Mouse (Mus musculus) testis, adult 2 months (tissue): ENCODE measurements around the gene Fkbpl. TPM values are rescaled to one million over a fixed set of nuclear protein-coding genes. Genes with fewer than 3 reads are reported as not detected.

Experiments used
- H3K27ac ChIP-seq: fragments of 200-500 bp; 2 replicates; pipeline ENCODE4 v1.5.1; 2012; ENCODE audit warnings: low read depth, low read length; ENCODE audit not compliant: control insufficient read depth, insufficient read depth
- H3K27me3 ChIP-seq: fragments of 200-500 bp; 2 replicates; pipeline ENCODE4 v1.6.1; 2012; ENCODE audit warnings: mild to moderate bottlenecking, low read length, moderate library complexity; ENCODE audit not compliant: control insufficient read depth, insufficient read depth
- H3K36me3 ChIP-seq: fragments of 200-500 bp; 2 replicates; pipeline ENCODE4 v1.6.1; 2012; ENCODE audit warnings: mild to moderate bottlenecking, low read length; ENCODE audit not compliant: control insufficient read depth, insufficient read depth
- H3K4me1 ChIP-seq: fragments of 200-500 bp; 2 replicates; pipeline ENCODE4 v1.6.1; 2012; ENCODE audit warnings: low read length; ENCODE audit not compliant: control insufficient read depth, insufficient read depth
- H3K4me3 ChIP-seq: fragments of 200-500 bp; 2 replicates; pipeline ENCODE4 v1.5.1; 2012; ENCODE audit warnings: low read depth, mild to moderate bottlenecking, low read length, moderate library complexity, mixed read lengths; ENCODE audit not compliant: control insufficient read depth
- CTCF ChIP-seq: fragments of 200-500 bp; IDR thresholded peaks from 2 replicates; pipeline ENCODE4 v1.5.1; 2012; ENCODE audit warnings: low read depth, mild to moderate bottlenecking, inconsistent platforms, low read length, moderate library complexity; ENCODE audit not compliant: control insufficient read depth, insufficient read depth, insufficient replicate concordance
- POLR2A ChIP-seq: fragments of 200-500 bp; IDR thresholded peaks from 2 replicates; pipeline ENCODE4 v1.6.1; 2012; ENCODE audit warnings: low read depth, mild to moderate bottlenecking, inconsistent platforms, low read length, moderate library complexity; ENCODE audit not compliant: control insufficient read depth
- polyA plus RNA-seq: library from polyadenylated mRNA; depleted of rRNA; stranded (reverse); fragments of >200 nt; gene quantifications from 2 replicates; pipeline ENCODE4 v1.2.3, GENCODE M21; 2012

Fkbpl gene
- polyA plus RNA-seq, 1 experiment: 156 TPM

DNA sequence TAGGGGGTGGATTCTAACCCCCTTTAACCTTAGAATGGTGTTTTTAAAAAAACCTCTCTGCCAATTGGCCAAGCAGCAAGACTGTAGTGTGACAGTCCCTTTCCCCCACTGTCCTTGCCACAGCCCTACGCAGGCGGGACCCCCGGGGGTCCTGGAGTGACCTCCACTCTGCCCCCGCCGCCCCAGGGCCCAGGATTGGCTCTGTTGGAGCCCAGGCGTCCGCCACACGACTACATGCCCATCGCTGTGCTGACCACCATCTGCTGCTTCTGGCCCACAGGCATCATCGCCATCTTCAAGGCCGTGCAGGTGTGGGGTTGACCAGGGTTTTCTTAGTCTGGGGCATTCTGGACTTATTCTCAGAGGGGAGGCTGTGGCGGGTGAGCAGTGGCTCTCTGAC, 12.9 kb upstream of the Fkbpl start:
- peak overlapping the region; percentile 79 for H3K4me3 ChIP-seq
- H3K4me1 ChIP-seq: peaks cover 39% of the 10 kb centered on the region
- H3K27ac ChIP-seq: no peak overlapping the region
- TF ChIP-seq CTCF (no peak), POLR2A (no peak)
- peaks cover 5% of the 10 kb centered on the region; the same call in 1 of the 2 replicates for H3K27me3 ChIP-seq
- H3K36me3 ChIP-seq: no peaks in the 10 kb centered on the region

DNA sequence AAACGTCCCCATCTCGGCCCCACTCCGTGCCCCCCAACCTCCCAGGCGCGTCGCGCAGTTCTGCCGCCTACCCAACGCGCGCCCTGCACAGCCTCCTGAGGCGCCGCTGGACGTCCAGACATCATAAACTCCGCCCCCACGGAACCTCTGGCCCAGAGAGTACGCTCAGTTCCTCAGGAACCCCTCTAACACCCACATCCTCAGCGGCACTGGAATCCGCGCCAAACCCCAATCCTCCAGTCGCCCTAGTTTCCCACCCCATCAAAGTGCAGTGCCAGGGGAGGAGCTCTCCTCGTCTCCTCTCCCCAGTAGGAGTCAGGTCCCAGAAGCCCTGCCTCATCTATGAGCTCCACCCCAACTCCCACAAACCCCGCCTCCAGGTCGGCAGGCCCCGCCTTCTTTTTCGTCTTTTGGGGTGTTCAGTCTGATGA, 12.3 kb upstream of the Fkbpl start:
- no peak overlapping the region for H3K27ac ChIP-seq
- H3K4me1 ChIP-seq: peaks cover 36% of the 10 kb centered on the region
- no peaks in the 10 kb centered on the region for H3K36me3 ChIP-seq
- peaks cover 5% of the 10 kb centered on the region; the same call in 1 of the 2 replicates for H3K27me3 ChIP-seq
- no peak for TF ChIP-seq CTCF
- TF ChIP-seq POLR2A: no peak
- H3K4me3 ChIP-seq: peak overlapping the region; percentile 71

DNA sequence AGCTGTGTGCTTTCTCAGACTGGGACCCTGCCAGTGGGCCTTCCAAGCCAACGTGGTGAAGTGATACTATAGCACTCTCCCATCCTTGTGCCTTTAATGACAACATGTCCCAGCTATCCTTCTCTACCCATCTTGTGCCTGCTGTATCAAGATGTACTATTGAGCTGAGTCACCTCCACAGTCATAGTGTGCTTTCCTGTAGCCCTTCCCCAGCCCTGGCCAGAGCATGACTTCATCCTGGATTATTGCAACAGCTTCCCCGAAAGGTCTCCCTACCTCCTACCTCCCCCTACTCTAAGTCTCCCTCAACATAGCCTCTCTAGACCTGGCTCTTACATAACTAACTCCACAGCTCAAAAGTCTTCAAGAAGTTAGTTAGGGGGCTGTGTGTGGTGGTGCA, 8.9 kb upstream of the Fkbpl start:
- peaks cover 3% of the 10 kb centered on the region; the same call in 1 of the 2 replicates for H3K27me3 ChIP-seq
- no peak for TF ChIP-seq CTCF
- TF ChIP-seq POLR2A: no peak
- no peak overlapping the region for H3K4me3 ChIP-seq
- no peaks in the 10 kb centered on the region for H3K36me3 ChIP-seq
- no peak overlapping the region for H3K27ac ChIP-seq
- peaks cover 21% of the 10 kb centered on the region for H3K4me1 ChIP-seq

DNA sequence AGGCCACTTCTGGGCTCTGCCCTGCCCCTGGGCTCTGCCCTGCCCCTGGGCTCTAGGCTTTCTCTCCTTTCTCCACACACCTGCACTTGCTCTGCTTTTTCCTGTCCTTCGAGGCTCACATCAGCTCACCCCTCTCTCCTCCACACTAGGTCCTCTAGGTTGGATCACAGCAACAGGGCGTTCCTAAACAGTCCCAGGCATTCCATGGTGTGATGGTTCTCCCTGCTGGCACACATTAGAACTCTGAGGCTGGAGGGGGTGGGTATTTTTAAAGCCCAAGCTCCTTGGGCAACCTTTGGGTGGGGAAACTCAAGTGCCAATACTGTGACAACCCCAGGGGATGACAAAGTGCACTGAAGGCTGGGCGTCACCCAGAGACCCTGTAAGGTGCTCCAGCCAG, 7.1 kb upstream of the Fkbpl start:
- H3K27ac ChIP-seq: no peak overlapping the region
- no peak for TF ChIP-seq POLR2A
- H3K36me3 ChIP-seq: no peaks in the 10 kb centered on the region
- peaks cover 7% of the 10 kb centered on the region for H3K4me1 ChIP-seq
- peak overlapping the region; percentile 41 for H3K4me3 ChIP-seq
- H3K27me3 ChIP-seq: no peaks in the 10 kb centered on the region

DNA sequence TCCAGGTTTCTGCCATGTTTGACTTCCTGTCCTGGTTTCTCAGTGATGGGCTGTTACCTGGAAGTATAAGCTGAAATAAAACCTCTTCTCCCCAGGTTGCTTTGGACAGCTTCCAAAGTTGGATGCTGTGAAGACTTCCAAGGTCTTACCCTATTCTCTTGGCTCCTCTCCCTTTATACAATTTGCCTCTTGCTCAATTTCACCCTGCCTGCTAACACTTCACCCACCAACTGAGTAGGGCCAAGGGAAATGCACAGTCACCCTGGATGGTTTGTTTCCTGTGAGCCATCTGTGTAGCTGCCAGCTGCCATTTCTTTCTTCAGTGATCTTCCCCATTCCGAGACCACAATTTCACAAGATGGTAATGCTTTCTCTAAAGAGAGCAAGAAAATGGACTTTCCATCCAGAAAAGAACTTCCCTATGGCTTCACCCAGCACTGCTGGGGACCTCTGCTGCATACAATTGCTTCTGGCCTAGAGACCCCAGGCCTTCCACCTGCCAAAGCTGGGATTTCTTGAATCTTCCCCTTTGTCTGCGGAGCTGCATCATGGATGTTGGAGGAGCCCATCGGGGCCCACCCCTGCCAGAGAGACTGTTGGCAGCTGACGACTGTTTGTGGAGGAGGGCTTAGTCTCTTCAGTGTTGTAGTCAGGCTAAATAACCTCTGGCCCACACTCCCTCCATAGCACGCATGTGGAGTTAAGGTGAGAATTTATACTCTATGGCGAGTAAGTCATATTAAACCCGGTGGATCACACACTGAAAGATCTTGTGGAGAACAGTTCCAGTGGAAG, 4.9 kb upstream of the Fkbpl start:
- no peaks in the 10 kb centered on the region for H3K36me3 ChIP-seq
- H3K27me3 ChIP-seq: no peaks in the 10 kb centered on the region
- no peak overlapping the region for H3K27ac ChIP-seq
- H3K4me3 ChIP-seq: no peak overlapping the region
- peaks cover 10% of the 10 kb centered on the region for H3K4me1 ChIP-seq
- TF ChIP-seq POLR2A (no peak), CTCF (no peak)

DNA sequence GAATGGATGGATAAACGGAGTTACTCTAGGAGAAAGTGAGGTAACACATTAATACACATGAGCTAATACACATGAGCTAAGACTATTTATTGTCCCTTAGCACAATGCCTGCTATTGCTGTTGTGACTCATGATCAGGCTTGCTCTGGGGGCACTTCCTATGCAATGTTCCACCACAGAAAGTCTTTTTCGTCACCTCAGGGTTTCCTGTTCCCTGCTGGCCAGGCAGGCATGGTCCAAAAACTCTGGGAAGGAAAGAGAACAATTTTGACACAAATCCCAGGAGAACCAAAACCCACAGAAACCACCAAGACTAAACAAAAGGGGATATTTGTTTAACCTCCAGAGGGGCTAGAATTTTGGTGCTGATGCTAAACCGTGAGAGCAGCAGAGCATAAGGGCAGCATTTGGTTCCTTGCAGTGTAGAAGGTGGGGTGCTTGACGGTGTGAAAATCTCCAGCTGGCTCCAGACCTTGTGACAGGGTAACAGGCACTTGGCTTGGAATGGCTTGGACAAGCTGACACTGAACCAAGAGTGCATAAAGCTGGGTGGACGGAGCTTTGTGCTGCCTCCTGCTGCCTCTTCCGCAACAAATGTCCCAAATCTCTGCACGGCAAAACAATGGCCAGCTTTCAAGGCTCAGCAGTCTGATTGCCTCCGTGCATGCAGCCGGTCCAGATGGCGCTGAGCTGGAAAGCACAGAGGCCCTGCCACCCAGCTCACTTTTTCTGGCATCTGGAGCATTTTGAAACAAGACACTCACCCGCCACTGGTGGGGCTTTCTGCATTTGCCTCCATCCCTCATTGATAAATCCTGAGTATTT, 3.6 kb upstream of the Fkbpl start:
- Histone ChIP-seq H3K4me3 (no peak overlapping the region), H3K36me3 (no peaks in the 10 kb centered on the region), H3K4me1 (peaks cover 15% of the 10 kb centered on the region), H3K27me3 (no peaks in the 10 kb centered on the region), H3K27ac (no peak overlapping the region)
- TF ChIP-seq POLR2A (no peak), CTCF (no peak)

DNA sequence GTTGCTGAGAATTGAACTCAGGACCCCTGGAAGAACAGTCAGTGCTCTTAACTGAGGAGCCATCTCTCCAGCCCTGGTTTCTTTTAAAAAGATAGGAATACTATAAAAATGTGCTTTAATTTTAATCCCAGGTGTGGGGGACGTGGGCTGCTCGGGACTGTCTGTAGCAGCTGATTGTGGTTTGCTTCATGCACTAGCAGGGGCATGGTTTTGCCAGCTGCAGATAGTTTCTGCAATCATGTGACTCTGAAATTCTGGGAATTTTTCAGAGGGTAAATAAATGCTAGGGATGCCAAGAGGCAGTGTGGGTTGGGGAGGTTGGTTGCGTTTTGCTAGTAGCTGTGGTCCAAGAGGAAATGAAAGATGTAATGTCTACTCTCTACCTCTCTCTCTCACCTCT, 2.6 kb upstream of the Fkbpl start:
- Histone ChIP-seq H3K27me3 (no peaks in the 10 kb centered on the region), H3K4me3 (no peak overlapping the region), H3K4me1 (peaks cover 20% of the 10 kb centered on the region), H3K36me3 (no peaks in the 10 kb centered on the region), H3K27ac (no peak overlapping the region)
- no peak for TF ChIP-seq POLR2A
- no peak for TF ChIP-seq CTCF

DNA sequence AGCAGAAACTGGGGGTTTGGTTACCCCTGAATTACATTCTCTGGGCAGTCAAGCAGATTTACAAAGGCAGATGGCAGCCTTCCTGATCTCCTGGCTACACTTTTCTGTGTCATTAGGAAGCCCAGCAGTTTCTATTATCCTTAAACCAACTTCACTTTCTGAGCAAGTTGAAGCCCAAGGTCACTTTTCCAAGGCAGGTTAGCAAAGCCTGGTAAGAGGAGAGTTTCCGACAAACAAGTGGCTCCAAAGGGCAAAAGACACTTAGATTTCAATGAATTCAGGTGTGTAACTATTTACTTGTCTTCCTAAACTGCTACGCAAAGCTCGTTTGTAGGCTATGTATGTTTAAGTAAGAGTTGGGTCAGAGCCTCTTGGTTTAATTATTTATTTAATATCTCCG, 1.2 kb upstream of the Fkbpl start:
- no peak for TF ChIP-seq CTCF
- no peak for TF ChIP-seq POLR2A
- Histone ChIP-seq H3K4me1 (peaks cover 21% of the 10 kb centered on the region), H3K4me3 (no peak overlapping the region), H3K27ac (no peak overlapping the region), H3K36me3 (no peaks in the 10 kb centered on the region), H3K27me3 (no peaks in the 10 kb centered on the region)
